Mouse (Mus musculus) forebrain, embryonic 13.5 days (tissue): Measurements from ENCODE around the gene Rhbg. TPM values are rescaled to one million over a fixed set of nuclear protein-coding genes. Genes with fewer than 3 reads are reported as not detected.

Experiments
- ATAC-seq: fragments of 200-750 bp; cut with Nextera tagmentation; 2 replicates; pipeline ENCODE4 v1.8.0; 2017
- H3K27ac ChIP-seq: fragments of 300-500 bp; sonication (generic); 2 replicates; pipeline ENCODE4 v1.5.1; 2015; ENCODE audit warnings: inconsistent platforms, mild to moderate bottlenecking, moderate library complexity
- H3K27me3 ChIP-seq: fragments of 300-500 bp; sonication (generic); 2 replicates; pipeline ENCODE4 v1.6.1; 2015; ENCODE audit warnings: mild to moderate bottlenecking, inconsistent platforms
- H3K36me3 ChIP-seq: fragments of 300-500 bp; sonication (generic); 2 replicates; pipeline ENCODE4 v1.6.1; 2015; ENCODE audit warnings: mild to moderate bottlenecking, inconsistent platforms; ENCODE audit not compliant: poor library complexity, severe bottlenecking
- H3K4me1 ChIP-seq: fragments of 300-500 bp; sonication (generic); 2 replicates; pipeline ENCODE4 v1.6.1; 2015; ENCODE audit warnings: inconsistent platforms
- H3K4me2 ChIP-seq: fragments of 300-500 bp; sonication (generic); 2 replicates; pipeline ENCODE4 v1.6.1; 2015; ENCODE audit warnings: inconsistent platforms, mild to moderate bottlenecking, moderate library complexity
- H3K4me3 ChIP-seq: fragments of 300-500 bp; sonication (generic); 2 replicates; pipeline ENCODE4 v1.5.1; 2015; ENCODE audit warnings: mild to moderate bottlenecking, inconsistent platforms
- H3K9ac ChIP-seq: fragments of 300-500 bp; sonication (generic); 2 replicates; pipeline ENCODE4 v1.6.1; 2015; ENCODE audit warnings: mild to moderate bottlenecking, inconsistent platforms
- H3K9me3 ChIP-seq: fragments of 300-500 bp; sonication (generic); replicated peaks from 2 replicates; pipeline ENCODE4 v1.6.1; 2016; ENCODE audit warnings: inconsistent platforms
- WGBS: fragments of 180-500 bp; shearing (Covaris S2); methylation state at CpG from one replicate; pipeline ENCODE4 v1.1.7; 2015; 5-methylcytosine and 5-hydroxymethylcytosine counted together
- polyA plus RNA-seq: library from polyadenylated mRNA; unstranded; fragments of >200 nt; fragmentation: Nextera tagmentation; extraction: Ambion mirVana; gene quantifications from 2 replicates; pipeline ENCODE4 v1.2.1, GENCODE M21; 2015

Rhbg gene
- polyA plus RNA-seq, 1 experiment from 2014 or later = 0.26 TPM

- Histone ChIP-seq H3K36me3 (no peaks in the 10 kb centered on the region), H3K4me1 (peaks cover 70% of the 10 kb centered on the region), H3K9ac (peak overlapping the region; percentile 100), H3K27me3 (no peaks in the 10 kb centered on the region; the same call in 1 of the 2 replicates), H3K4me3 (peak overlapping the region; percentile 62), H3K4me2 (peak overlapping the region; percentile 88), H3K9me3 (no peaks in the 10 kb centered on the region), H3K27ac (peak overlapping the region; percentile 100)
- no peak for ATAC-seq
- 3% methylated on average over 7 of the region's 7 CpGs for WGBS
Measured at GRCm38 (mm10) chr3:88203999-88204700, 50.4 kb downstream of the Rhbg start.

GRCm38 (mm10) chr3:88203456-88203855 is 51.1 kb downstream of the Rhbg start:
- 8% methylated on average over 5 of the region's 5 CpGs for WGBS
- H3K4me2 ChIP-seq = peak overlapping the region; percentile 88
- no peaks in the 10 kb centered on the region; the same call in 1 of the 2 replicates for H3K27me3 ChIP-seq
- H3K36me3 ChIP-seq = no peaks in the 10 kb centered on the region
- peaks cover 77% of the 10 kb centered on the region for H3K4me1 ChIP-seq
- no peak for ATAC-seq
- H3K9ac ChIP-seq = peak overlapping the region; percentile 100
- peak overlapping the region; percentile 100 for H3K27ac ChIP-seq
- peak overlapping the region; percentile 62 for H3K4me3 ChIP-seq
- H3K9me3 ChIP-seq = no peaks in the 10 kb centered on the region

- Histone ChIP-seq H3K4me1 (peaks cover 82% of the 10 kb centered on the region), H3K4me2 (peak overlapping the region; percentile 88), H3K27ac (peak overlapping the region; percentile 100), H3K9ac (peak overlapping the region; percentile 100), H3K36me3 (no peaks in the 10 kb centered on the region), H3K27me3 (no peaks in the 10 kb centered on the region; the same call in 1 of the 2 replicates), H3K4me3 (peak overlapping the region; percentile 62), H3K9me3 (no peaks in the 10 kb centered on the region)
- ATAC-seq = no peak
- WGBS = 7% methylated on average over 6 of the region's 6 CpGs
Measured at GRCm38 (mm10) chr3:88202986-88203385, 51.5 kb downstream of the Rhbg start.

GRCm38 (mm10) chr3:88201640-88202039 is 52.9 kb downstream of the Rhbg start:
- Histone ChIP-seq H3K9me3 (no peaks in the 10 kb centered on the region), H3K36me3 (no peaks in the 10 kb centered on the region), H3K4me3 (peak overlapping the region; percentile 62), H3K27me3 (peaks cover 2% of the 10 kb centered on the region; the same call in 1 of the 2 replicates), H3K9ac (peak overlapping the region; percentile 100), H3K4me2 (peak overlapping the region; percentile 88), H3K27ac (peak overlapping the region; percentile 100), H3K4me1 (peaks cover 93% of the 10 kb centered on the region)
- 18% methylated on average over 5 of the region's 5 CpGs for WGBS
- ATAC-seq = no peak

- no peaks in the 10 kb centered on the region for H3K36me3 ChIP-seq
- H3K4me2 ChIP-seq = peak overlapping the region; percentile 88
- peaks cover 5% of the 10 kb centered on the region; the same call in 1 of the 2 replicates for H3K27me3 ChIP-seq
- H3K9me3 ChIP-seq = no peaks in the 10 kb centered on the region
- H3K27ac ChIP-seq = peak overlapping the region; percentile 100
- no peak for ATAC-seq
- H3K9ac ChIP-seq = peak overlapping the region; percentile 100
- peaks cover 88% of the 10 kb centered on the region for H3K4me1 ChIP-seq
- peak overlapping the region; percentile 62 for H3K4me3 ChIP-seq
- WGBS = under 1% methylated on average over 34 of the region's 37 CpGs
Measured at GRCm38 (mm10) chr3:88200972-88201330, 53.6 kb downstream of the Rhbg start.

- H3K27ac ChIP-seq = peak overlapping the region; percentile 100
- peak overlapping the region; percentile 88 for H3K4me2 ChIP-seq
- no peak for ATAC-seq
- no peaks in the 10 kb centered on the region for H3K36me3 ChIP-seq
- peaks cover 5% of the 10 kb centered on the region; the same call in 1 of the 2 replicates for H3K27me3 ChIP-seq
- no peaks in the 10 kb centered on the region for H3K9me3 ChIP-seq
- under 1% methylated on average over 60 of the region's 61 CpGs for WGBS
- H3K4me3 ChIP-seq = peak overlapping the region; percentile 62
- peak overlapping the region; percentile 100 for H3K9ac ChIP-seq
- H3K4me1 ChIP-seq = peaks cover 87% of the 10 kb centered on the region
Measured at GRCm38 (mm10) chr3:88200161-88200971, 54.1 kb downstream of the Rhbg start.

- ATAC-seq = no peak
- peaks cover 83% of the 10 kb centered on the region for H3K4me1 ChIP-seq
- 28% methylated on average over 2 of the region's 2 CpGs for WGBS
- H3K4me2 ChIP-seq = peak overlapping the region; percentile 88
- peak overlapping the region; percentile 100 for H3K9ac ChIP-seq
- H3K9me3 ChIP-seq = no peaks in the 10 kb centered on the region
- H3K27ac ChIP-seq = peak overlapping the region; percentile 100
- H3K36me3 ChIP-seq = no peaks in the 10 kb centered on the region
- peaks cover 5% of the 10 kb centered on the region; the same call in 1 of the 2 replicates for H3K27me3 ChIP-seq
- H3K4me3 ChIP-seq = peak overlapping the region; percentile 62
Measured at GRCm38 (mm10) chr3:88199541-88200110, 54.9 kb downstream of the Rhbg start.

GRCm38 (mm10) chr3:88198505-88199020 is 55.9 kb downstream of the Rhbg start:
- H3K36me3 ChIP-seq = no peaks in the 10 kb centered on the region
- peaks cover 5% of the 10 kb centered on the region; the same call in 1 of the 2 replicates for H3K27me3 ChIP-seq
- peak overlapping the region; percentile 100 for H3K9ac ChIP-seq
- H3K4me2 ChIP-seq = peak overlapping the region; percentile 88
- H3K27ac ChIP-seq = peak overlapping the region; percentile 100
- peak; percentile 48; the same call in 1 of the 2 replicates for ATAC-seq
- 6% methylated on average over 9 of the region's 9 CpGs for WGBS
- peak overlapping the region; percentile 17 for H3K4me3 ChIP-seq
- H3K9me3 ChIP-seq = no peaks in the 10 kb centered on the region
- peaks cover 72% of the 10 kb centered on the region for H3K4me1 ChIP-seq

- 6% methylated on average over 10 of the region's 10 CpGs for WGBS
- Histone ChIP-seq H3K27me3 (peaks cover 7% of the 10 kb centered on the region; the same call in 1 of the 2 replicates), H3K36me3 (no peaks in the 10 kb centered on the region), H3K4me2 (peak overlapping the region; percentile 88), H3K9ac (peak overlapping the region; percentile 100), H3K4me3 (peak overlapping the region; percentile 17), H3K4me1 (peaks cover 66% of the 10 kb centered on the region), H3K9me3 (no peaks in the 10 kb centered on the region), H3K27ac (peak overlapping the region; percentile 100)
- ATAC-seq = peak; percentile 10; the same call in 1 of the 2 replicates
Measured at GRCm38 (mm10) chr3:88197741-88198504, 56.6 kb downstream of the Rhbg start.
